Mouse (Mus musculus) stomach, embryonic 16.5 days (tissue): ENCODE results near the gene Olfr517. TPM values are rescaled to one million over a fixed set of nuclear protein-coding genes. Genes with fewer than 3 reads are reported as not detected.

Experiments
- ATAC-seq: fragments of 200-750 bp; cut with Nextera tagmentation; 2 replicates; pipeline ENCODE4 v1.8.0; 2017; ENCODE audit warnings: moderate number of reproducible peaks, moderate TSS enrichment; ENCODE audit not compliant: insufficient read depth, low FRiP score
- H3K27ac ChIP-seq: fragments of 300-500 bp; sonication (generic); 2 replicates; pipeline ENCODE4 v1.5.1; 2014; ENCODE audit warnings: low read length
- H3K27me3 ChIP-seq: fragments of 300-500 bp; sonication (generic); 2 replicates; pipeline ENCODE4 v1.6.1; 2014; ENCODE audit warnings: low read length, control low read depth, mixed read lengths; ENCODE audit not compliant: control insufficient read depth, insufficient read depth
- H3K36me3 ChIP-seq: fragments of 300-500 bp; sonication (generic); 2 replicates; pipeline ENCODE4 v1.6.1; 2014; ENCODE audit warnings: low read length; ENCODE audit not compliant: control insufficient read depth, insufficient read depth
- H3K4me1 ChIP-seq: fragments of 300-500 bp; sonication (generic); 2 replicates; pipeline ENCODE4 v1.6.1; 2014; ENCODE audit warnings: low read length, control low read depth, mixed read lengths; ENCODE audit not compliant: control insufficient read depth, insufficient read depth
- H3K4me2 ChIP-seq: fragments of 300-500 bp; sonication (generic); 2 replicates; pipeline ENCODE4 v1.6.1; 2014; ENCODE audit warnings: low read depth, low read length, mixed read lengths
- H3K4me3 ChIP-seq: fragments of 300-500 bp; sonication (generic); replicated peaks from 2 replicates; pipeline ENCODE4 v1.5.1; 2014; ENCODE audit warnings: mild to moderate bottlenecking, low read length
- H3K9ac ChIP-seq: fragments of 300-500 bp; sonication (generic); 2 replicates; pipeline ENCODE4 v1.6.1; 2014; ENCODE audit warnings: low read length
- H3K9me3 ChIP-seq: fragments of 300-500 bp; sonication (generic); replicated peaks from 2 replicates; pipeline ENCODE4 v1.6.1; 2016; ENCODE audit warnings: low read length, control low read depth; ENCODE audit not compliant: control insufficient read depth
- WGBS: fragments of 180-500 bp; shearing (Covaris S2); extraction: QIAGEN DNeasy Blood & Tissue Kit; methylation state at CpG from one replicate; pipeline ENCODE4 v1.1.7; 2014; 5-methylcytosine and 5-hydroxymethylcytosine counted together
- polyA plus RNA-seq: library from polyadenylated mRNA; unstranded; fragments of >200 nt; fragmentation: Nextera tagmentation; extraction: Ambion mirVana; gene quantifications from 2 replicates; pipeline ENCODE4 v1.2.1, GENCODE M21; 2015

Olfr517 gene
- not detected in 2 replicates for polyA plus RNA-seq

- no peaks in the 10 kb centered on the region for H3K4me1 ChIP-seq
- WGBS, result 54% methylated on average over 2 of the region's 2 CpGs
- no peak for ATAC-seq
Observed at GRCm38 (mm10) chr7:108872279-108872678, at the start of gene Olfr517. Gene Olfr517 (minus strand): TSS chr7:108872379.

GRCm38 (mm10) chr7:108903969-108904368, 31.8 kb upstream of the Olfr517 start:
- Histone ChIP-seq H3K4me2 (no peak overlapping the region), H3K36me3 (no peaks in the 10 kb centered on the region), H3K9me3 (no peaks in the 10 kb centered on the region), H3K4me3 (no peak overlapping the region), H3K27me3 (no peaks in the 10 kb centered on the region), H3K9ac (no peak overlapping the region), H3K27ac (no peak overlapping the region), H3K4me1 (no peaks in the 10 kb centered on the region)
- 80% methylated on average over 2 of the region's 2 CpGs for WGBS
- ATAC-seq, result no peak

More at GRCm38 (mm10) chr7:108872279-108872678, at the start of gene Olfr517:
- Histone ChIP-seq H3K36me3 (no peaks in the 10 kb centered on the region), H3K27ac (no peak within 1 kb of the TSS), H3K4me2 (no peak within 1 kb of the TSS), H3K9ac (no peak within 1 kb of the TSS), H3K4me3 (no peak within 1 kb of the TSS), H3K9me3 (no peaks in the 10 kb centered on the region), H3K27me3 (no peaks in the 10 kb centered on the region)

DNA sequence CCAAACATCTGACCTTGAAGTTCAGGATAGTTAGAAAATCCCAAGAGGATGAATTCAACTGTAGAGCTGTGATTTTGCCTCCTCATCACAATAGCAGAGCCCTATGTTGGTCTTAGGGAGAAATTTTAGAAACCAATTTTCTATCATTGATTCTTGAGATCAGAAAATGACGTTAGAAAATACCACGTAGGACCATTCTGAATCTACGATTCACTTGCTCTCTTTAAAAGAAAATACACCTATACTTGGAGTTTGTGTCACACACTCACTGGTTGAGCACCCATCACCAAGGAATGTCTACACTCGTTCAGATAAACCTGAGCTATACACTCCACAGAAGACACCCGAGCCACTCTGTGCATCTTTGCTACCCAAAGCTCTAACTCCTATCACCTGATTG, 22.1 kb upstream of the Olfr517 start, which contains the start of gene Olfr519:
TSS of gene Olfr519 (minus strand) at position 101 of the 400 bp plus-strand sequence.
- Histone ChIP-seq H3K9ac (no peak within 1 kb of the TSS), H3K36me3 (no peaks in the 10 kb centered on the region), H3K4me1 (no peaks in the 10 kb centered on the region), H3K27ac (no peak within 1 kb of the TSS), H3K9me3 (no peaks in the 10 kb centered on the region), H3K27me3 (no peaks in the 10 kb centered on the region), H3K4me3 (no peak within 1 kb of the TSS), H3K4me2 (no peak within 1 kb of the TSS)
- no peak for ATAC-seq
- 84% methylated on average over 5 of the region's 5 CpGs for WGBS

DNA sequence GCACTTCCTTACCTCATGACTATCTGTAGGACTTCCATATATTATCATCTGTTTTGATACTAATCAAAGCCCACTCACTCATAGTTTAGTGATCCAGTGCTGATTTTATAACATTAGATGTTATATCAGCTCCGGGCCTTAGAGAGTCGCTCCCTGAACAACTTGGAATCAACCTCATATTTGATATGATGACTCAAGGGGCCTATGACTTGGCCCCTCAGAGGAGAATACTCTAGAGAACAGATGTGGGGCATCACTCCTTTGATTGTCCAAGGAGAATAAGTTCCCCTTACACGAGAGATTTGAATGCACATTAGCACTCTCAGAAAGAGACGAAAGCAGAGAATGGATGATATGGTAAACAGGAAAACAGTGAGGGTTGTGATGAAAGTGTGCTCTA, 12.7 kb upstream of the Olfr517 start, which contains the start of gene Olfr518:
TSS of gene Olfr518 (minus strand) at position 101 of the 400 bp plus-strand sequence.
- 77% methylated on average over 4 of the region's 4 CpGs for WGBS
- H3K27me3 ChIP-seq, result no peaks in the 10 kb centered on the region
- no peak within 1 kb of the TSS for H3K4me3 ChIP-seq
- H3K27ac ChIP-seq, result no peak within 1 kb of the TSS
- ATAC-seq, result no peak
- no peaks in the 10 kb centered on the region for H3K4me1 ChIP-seq
- H3K9ac ChIP-seq, result no peak within 1 kb of the TSS
- H3K9me3 ChIP-seq, result no peaks in the 10 kb centered on the region
- H3K36me3 ChIP-seq, result no peaks in the 10 kb centered on the region
- no peak within 1 kb of the TSS for H3K4me2 ChIP-seq

GRCm38 (mm10) chr7:108850429-108850828, 21.8 kb downstream of the Olfr517 start, which contains the start of gene Olfr516:
Gene Olfr516 (minus strand): TSS chr7:108850529.
- no peak within 1 kb of the TSS for H3K4me2 ChIP-seq
- no peak within 1 kb of the TSS for H3K9ac ChIP-seq
- no peak for ATAC-seq
- no peak within 1 kb of the TSS for H3K4me3 ChIP-seq
- H3K4me1 ChIP-seq, result no peaks in the 10 kb centered on the region
- no peaks in the 10 kb centered on the region for H3K9me3 ChIP-seq
- H3K27ac ChIP-seq, result no peak within 1 kb of the TSS
- no peaks in the 10 kb centered on the region for H3K27me3 ChIP-seq
- no peaks in the 10 kb centered on the region for H3K36me3 ChIP-seq
- 85% methylated on average over 2 of the region's 2 CpGs for WGBS

GRCm38 (mm10) chr7:108825897-108826296, 46.3 kb downstream of the Olfr517 start, which contains the start of gene Olfr514:
Gene Olfr514 (minus strand): TSS chr7:108825997.
- Histone ChIP-seq H3K4me2 (no peak within 1 kb of the TSS), H3K27ac (no peak within 1 kb of the TSS), H3K9ac (no peak within 1 kb of the TSS), H3K27me3 (no peaks in the 10 kb centered on the region), H3K9me3 (no peaks in the 10 kb centered on the region), H3K4me1 (no peaks in the 10 kb centered on the region), H3K4me3 (no peak within 1 kb of the TSS), H3K36me3 (no peaks in the 10 kb centered on the region)
- no peak for ATAC-seq

Other genes with a start within 250 kb of the Olfr517 start
- gene Olfr508, start 242.4 kb downstream of the Olfr517 start, polyA plus RNA-seq, result not detected in 2 replicates
- gene Olfr509, start 220.5 kb downstream of the Olfr517 start, polyA plus RNA-seq, result not detected in 2 replicates
- gene Olfr510, start 206.0 kb downstream of the Olfr517 start, polyA plus RNA-seq, result not detected in 2 replicates
- not detected in 2 replicates for gene Olfr512, start 159.1 kb downstream of the Olfr517 start, polyA plus RNA-seq
- not detected in 2 replicates for gene Olfr513, start 121.4 kb downstream of the Olfr517 start, polyA plus RNA-seq
- not detected in 2 replicates for gene Olfr514, start 46.4 kb downstream of the Olfr517 start, polyA plus RNA-seq
- gene Olfr516, start 21.9 kb downstream of the Olfr517 start, polyA plus RNA-seq, result not detected in 2 replicates
- not detected in 2 replicates for gene Olfr518, start 12.6 kb upstream of the Olfr517 start, polyA plus RNA-seq
- gene Olfr519, start 22.0 kb upstream of the Olfr517 start, polyA plus RNA-seq, result not detected in 2 replicates
- gene Nlrp10, start 57.8 kb upstream of the Olfr517 start, polyA plus RNA-seq, result 0.89 and 2.3 TPM in 2 replicates
- gene Eif3f, start 62.0 kb upstream of the Olfr517 start, polyA plus RNA-seq, result 60.7 and 63.5 TPM in 2 replicates
- gene Tub, start 78.0 kb upstream of the Olfr517 start, polyA plus RNA-seq, result 2.1 and 2.6 TPM in 2 replicates
- 2.4 and 2.9 TPM in 2 replicates for gene Ric3, start 211.0 kb upstream of the Olfr517 start, polyA plus RNA-seq